Mouse (Mus musculus): Measurements from ENCODE around the gene Ccdc189. TPM values are rescaled to one million over a fixed set of nuclear protein-coding genes. Genes with fewer than 3 reads are reported as not detected.

The Ccdc189 gene
- polyA plus RNA-seq, 1 experiment = 2.2 TPM

DNA sequence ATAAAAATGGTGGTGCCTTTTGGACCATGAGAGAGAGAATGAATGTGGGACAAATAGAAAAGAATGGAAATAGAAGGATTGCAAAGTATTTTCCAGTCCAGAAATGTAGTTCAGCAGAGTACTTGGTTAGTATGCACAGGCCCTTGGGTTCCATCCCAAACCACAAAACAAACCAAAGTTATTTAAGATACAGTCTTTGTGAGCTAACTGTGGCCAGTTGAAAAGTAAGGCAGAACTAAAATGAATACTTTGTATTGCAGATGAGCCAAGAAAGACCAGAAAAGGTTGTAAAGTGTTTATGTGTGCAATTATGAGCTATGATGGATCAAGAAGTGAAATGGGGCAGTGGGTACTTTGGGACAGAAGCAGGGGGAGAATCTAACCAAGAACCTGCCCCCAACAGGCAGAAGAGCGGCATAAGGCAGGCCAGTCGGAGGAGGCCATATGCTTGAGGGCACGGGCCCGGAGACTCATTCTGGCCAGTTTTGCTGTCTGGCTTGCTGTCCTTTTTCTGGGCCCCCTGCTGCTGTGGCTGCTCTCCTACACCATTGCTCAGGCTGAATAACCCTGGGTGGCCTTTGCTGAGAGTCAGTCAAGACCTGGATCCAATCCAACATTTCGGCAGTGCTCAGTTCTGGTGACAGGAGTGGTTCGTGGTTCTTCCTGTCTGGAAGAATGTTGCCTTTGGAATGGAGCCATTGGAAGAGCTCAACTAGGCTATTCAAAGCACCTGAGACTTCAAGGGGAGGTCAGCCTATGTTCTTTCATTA lies 23.8 kb downstream of the Ccdc189 start:
- TF ChIP-seq CTCF (IDR thresholded peaks at IDR 0.05; ENCODE audit: extremely low read depth, insufficient read depth, insufficient read length, insufficient replicate concordance) (no peak), POLR2A (IDR thresholded peaks at IDR 0.05; ENCODE audit: low read depth, low read length) (no peak)
- 89% methylated on average over 6 of the region's 6 CpGs for WGBS
- no peak for DNase-seq (ENCODE audit: low read depth in 1 of 2, low spot score in 2 of 2)
- no peak overlapping the region for H3K27ac ChIP-seq (ENCODE audit: insufficient read depth, low read length)
- H3K36me3 ChIP-seq (ENCODE audit: control insufficient read depth, insufficient read depth, low read length) = peaks cover 26% of the 10 kb centered on the region
- no peaks in the 10 kb centered on the region for H3K4me1 ChIP-seq (ENCODE audit: control insufficient read depth, insufficient read depth, insufficient read length)
- no peaks in the 10 kb centered on the region for H3K27me3 ChIP-seq (ENCODE audit: control insufficient read depth, insufficient read depth, low read length)
- H3K4me3 ChIP-seq (ENCODE audit: extremely low read depth, insufficient read depth, insufficient read length) = no peak overlapping the region

DNA sequence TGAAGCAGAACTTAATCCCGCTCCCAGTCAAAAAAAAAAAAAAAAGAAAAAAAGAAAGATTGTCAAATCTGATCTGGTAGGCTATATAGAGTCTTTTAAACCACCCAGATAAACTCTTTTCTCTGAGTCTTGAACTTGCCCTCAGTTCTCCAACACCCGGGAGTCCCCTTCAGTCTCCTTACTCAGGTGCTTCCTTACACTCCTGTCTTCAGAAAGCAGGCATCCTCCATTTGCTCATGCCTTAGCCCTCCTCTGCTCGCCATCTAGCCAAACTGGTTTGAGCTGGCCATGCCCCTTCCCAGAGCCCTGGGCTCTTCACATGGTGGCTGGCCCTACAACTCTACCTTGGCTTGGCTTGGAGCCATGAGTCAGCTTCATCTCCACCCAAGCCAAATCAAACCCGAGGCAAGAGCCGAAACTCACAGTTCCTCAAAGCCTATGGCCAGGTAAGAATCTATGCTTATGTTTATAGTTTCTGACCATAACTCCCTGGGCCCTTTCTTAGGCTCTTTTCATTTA lies 27.0 kb downstream of the Ccdc189 start, which contains the start of gene Tmem265:
Gene Tmem265 (plus strand): TSS at position 51 of the 519 bp plus-strand sequence.
- H3K4me3 ChIP-seq (ENCODE audit: extremely low read depth, insufficient read depth, insufficient read length) = no peak within 1 kb of the TSS
- TF ChIP-seq CTCF (IDR thresholded peaks at IDR 0.05; ENCODE audit: extremely low read depth, insufficient read depth, insufficient read length, insufficient replicate concordance) = no peak
- TF ChIP-seq POLR2A (IDR thresholded peaks at IDR 0.05; ENCODE audit: low read depth, low read length) = no peak
- WGBS = 84% methylated on average over 5 of the region's 5 CpGs
- no peak for DNase-seq (ENCODE audit: low read depth in 1 of 2, low spot score in 2 of 2)
- H3K27ac ChIP-seq (ENCODE audit: insufficient read depth, low read length) = no peak within 1 kb of the TSS
- no peaks in the 10 kb centered on the region for H3K4me1 ChIP-seq (ENCODE audit: control insufficient read depth, insufficient read depth, insufficient read length)
- no peaks in the 10 kb centered on the region for H3K27me3 ChIP-seq (ENCODE audit: control insufficient read depth, insufficient read depth, low read length)
- peaks cover 44% of the 10 kb centered on the region for H3K36me3 ChIP-seq (ENCODE audit: control insufficient read depth, insufficient read depth, low read length)

DNA sequence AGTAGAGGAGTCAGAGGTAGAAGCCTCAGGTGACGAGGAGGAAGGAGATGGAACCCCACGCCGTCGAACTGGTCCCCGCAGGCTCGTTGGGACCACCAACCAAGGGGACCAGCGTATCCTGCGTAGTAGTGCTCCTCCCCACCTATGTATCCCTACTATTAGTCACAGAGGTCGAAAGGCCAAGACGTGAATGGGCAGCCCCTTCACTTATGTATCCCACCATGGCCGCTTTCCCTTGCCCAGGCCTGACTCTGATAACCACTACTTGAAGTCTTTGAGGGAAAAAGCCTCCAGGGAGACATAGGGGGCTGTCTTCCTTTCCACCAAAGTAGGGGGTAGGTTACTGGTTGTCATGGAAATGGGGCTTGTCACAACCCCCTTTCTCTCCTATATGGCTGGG lies 27.8 kb downstream of the Ccdc189 start:
- WGBS = 99% methylated on average over 11 of the region's 11 CpGs
- Histone ChIP-seq H3K27ac (ENCODE audit: insufficient read depth, low read length) (no peak overlapping the region), H3K4me1 (ENCODE audit: control insufficient read depth, insufficient read depth, insufficient read length) (no peaks in the 10 kb centered on the region), H3K4me3 (ENCODE audit: extremely low read depth, insufficient read depth, insufficient read length) (no peak overlapping the region), H3K27me3 (ENCODE audit: control insufficient read depth, insufficient read depth, low read length) (no peaks in the 10 kb centered on the region), H3K36me3 (ENCODE audit: control insufficient read depth, insufficient read depth, low read length) (peaks cover 49% of the 10 kb centered on the region)
- no peak for TF ChIP-seq POLR2A (IDR thresholded peaks at IDR 0.05; ENCODE audit: low read depth, low read length)
- TF ChIP-seq CTCF (IDR thresholded peaks at IDR 0.05; ENCODE audit: extremely low read depth, insufficient read depth, insufficient read length, insufficient replicate concordance) = no peak
- no peak for DNase-seq (ENCODE audit: low read depth in 1 of 2, low spot score in 2 of 2)

DNA sequence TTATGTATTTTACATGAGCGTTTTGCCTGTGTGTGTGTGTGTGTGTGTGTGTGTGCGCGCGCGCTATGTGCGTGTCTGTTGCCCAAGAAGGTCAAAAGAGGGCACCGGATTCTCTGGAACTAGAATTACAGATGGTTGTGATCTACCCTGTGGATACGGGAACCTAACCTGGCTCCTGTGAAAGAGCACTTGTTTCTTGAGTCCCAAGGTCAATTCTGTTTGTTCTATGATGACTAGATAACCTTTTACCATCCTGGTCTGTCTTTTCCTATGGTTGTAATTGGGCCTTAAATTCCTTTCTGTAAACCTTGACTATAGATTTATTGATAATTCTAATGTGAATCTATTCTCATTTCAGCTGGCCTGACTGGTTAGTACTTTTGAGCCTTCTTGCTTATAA lies 36.8 kb downstream of the Ccdc189 start:
- no peak for TF ChIP-seq POLR2A (IDR thresholded peaks at IDR 0.05; ENCODE audit: low read depth, low read length)

DNA sequence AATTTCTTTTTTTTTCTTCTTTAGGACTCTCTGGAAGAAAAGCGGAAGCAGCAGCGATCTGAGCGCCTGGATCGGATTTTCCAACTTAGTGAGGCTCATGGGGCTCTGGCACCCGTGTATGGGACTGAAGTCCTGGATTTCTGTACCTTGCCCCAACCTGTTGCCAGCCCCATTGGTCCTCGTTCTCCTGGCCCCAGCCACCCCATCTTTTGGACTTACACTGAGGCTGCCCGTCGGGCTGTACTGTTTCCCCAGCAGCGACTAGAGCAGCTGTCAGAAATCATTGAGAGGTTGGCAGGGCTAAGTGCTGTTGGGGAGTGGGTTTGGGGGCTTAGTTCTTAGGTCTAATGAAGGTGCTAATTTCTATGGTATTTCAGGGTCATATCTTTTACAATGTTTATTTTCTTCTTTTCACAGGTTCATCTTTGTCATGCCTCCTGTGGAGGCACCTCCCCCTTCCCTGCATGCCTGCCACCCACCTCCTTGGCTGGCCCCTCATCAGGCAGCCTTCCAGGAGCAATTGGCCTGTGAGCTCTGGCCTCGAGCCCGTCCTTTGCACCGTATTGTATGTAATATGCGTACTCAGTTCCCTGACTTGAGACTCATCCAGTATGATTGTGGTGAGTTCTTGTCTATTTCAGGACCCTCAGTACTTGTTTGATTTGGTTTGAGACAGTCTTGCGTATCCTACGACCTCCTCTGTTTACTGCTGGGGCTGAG lies 39.1 kb downstream of the Ccdc189 start:
- no peaks in the 10 kb centered on the region for H3K4me1 ChIP-seq (ENCODE audit: control insufficient read depth, insufficient read depth, insufficient read length)
- H3K27ac ChIP-seq (ENCODE audit: insufficient read depth, low read length) = no peak overlapping the region
- H3K36me3 ChIP-seq (ENCODE audit: control insufficient read depth, insufficient read depth, low read length) = peaks cover 46% of the 10 kb centered on the region
- 96% methylated on average over 15 of the region's 15 CpGs for WGBS
- no peak for DNase-seq (ENCODE audit: low read depth in 1 of 2, low spot score in 2 of 2)
- TF ChIP-seq CTCF (IDR thresholded peaks at IDR 0.05; ENCODE audit: extremely low read depth, insufficient read depth, insufficient read length, insufficient replicate concordance) = no peak
- no peak for TF ChIP-seq POLR2A (IDR thresholded peaks at IDR 0.05; ENCODE audit: low read depth, low read length)
- no peaks in the 10 kb centered on the region for H3K27me3 ChIP-seq (ENCODE audit: control insufficient read depth, insufficient read depth, low read length)
- H3K4me3 ChIP-seq (ENCODE audit: extremely low read depth, insufficient read depth, insufficient read length) = no peak overlapping the region

More for the DNA sequence above, 36.8 kb downstream of the Ccdc189 start:
- no peaks in the 10 kb centered on the region for H3K27me3 ChIP-seq (ENCODE audit: control insufficient read depth, insufficient read depth, low read length)
- H3K4me3 ChIP-seq (ENCODE audit: extremely low read depth, insufficient read depth, insufficient read length) = no peak overlapping the region
- peaks cover 48% of the 10 kb centered on the region for H3K36me3 ChIP-seq (ENCODE audit: control insufficient read depth, insufficient read depth, low read length)
- 98% methylated on average over 8 of the region's 8 CpGs for WGBS
- DNase-seq (ENCODE audit: low read depth in 1 of 2, low spot score in 2 of 2) = no peak
- H3K27ac ChIP-seq (ENCODE audit: insufficient read depth, low read length) = no peak overlapping the region
- no peaks in the 10 kb centered on the region for H3K4me1 ChIP-seq (ENCODE audit: control insufficient read depth, insufficient read depth, insufficient read length)

DNA sequence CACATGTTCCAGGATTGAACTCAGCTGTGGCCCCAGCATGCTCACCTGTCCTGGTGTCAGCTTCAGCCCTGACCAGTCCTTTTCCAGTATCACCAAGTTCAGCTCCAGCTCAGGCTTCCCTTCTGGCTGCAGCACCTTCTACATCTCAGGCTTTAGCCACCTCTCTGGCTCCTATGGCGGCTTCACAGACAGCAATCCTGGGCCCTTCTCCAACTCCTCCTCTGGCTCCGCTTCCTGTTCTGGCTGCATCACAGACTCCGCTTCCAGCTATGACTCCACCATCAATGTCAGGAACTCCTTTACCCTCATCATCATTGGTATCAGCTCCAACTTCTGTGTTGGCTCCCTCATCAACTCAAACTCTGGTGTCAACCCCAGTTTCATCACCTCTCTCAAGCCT lies 46.7 kb downstream of the Ccdc189 start:
- whole genome bisulfite sequencing = 89% methylated on average over 3 of the region's 3 CpGs
- H3K4me1 ChIP-seq (ENCODE audit: control insufficient read depth, insufficient read depth, insufficient read length) = no peaks in the 10 kb centered on the region
- no peak for DNase-seq (ENCODE audit: low read depth in 1 of 2, low spot score in 2 of 2)
- TF ChIP-seq POLR2A (IDR thresholded peaks at IDR 0.05; ENCODE audit: low read depth, low read length) = no peak
- TF ChIP-seq CTCF (IDR thresholded peaks at IDR 0.05; ENCODE audit: extremely low read depth, insufficient read depth, insufficient read length, insufficient replicate concordance) = no peak
- H3K27me3 ChIP-seq (ENCODE audit: control insufficient read depth, insufficient read depth, low read length) = no peaks in the 10 kb centered on the region
- H3K36me3 ChIP-seq (ENCODE audit: control insufficient read depth, insufficient read depth, low read length) = peaks cover 68% of the 10 kb centered on the region
- no peak overlapping the region for H3K27ac ChIP-seq (ENCODE audit: insufficient read depth, low read length)
- H3K4me3 ChIP-seq (ENCODE audit: extremely low read depth, insufficient read depth, insufficient read length) = no peak overlapping the region

Other genes starting within 250 kb of the Ccdc189 start
- 7.8 and 12.1 TPM in 2 replicates for gene Zfp768, start 243.0 kb downstream of the Ccdc189 start, polyA plus RNA-seq (2012; rRNA removed)
- 7.2 and 10.0 TPM in 2 replicates for gene Zfp747, start 212.5 kb downstream of the Ccdc189 start, polyA plus RNA-seq (2012; rRNA removed)
- gene 9130019O22Rik, start 201.4 kb downstream of the Ccdc189 start, polyA plus RNA-seq (2012; rRNA removed) = 3.2 and 3.7 TPM in 2 replicates
- gene E430018J23Rik, start 195.0 kb downstream of the Ccdc189 start, polyA plus RNA-seq (2012; rRNA removed) = 4.3 and 6.4 TPM in 2 replicates
- 6.1 TPM in 2 replicates for gene Zfp764, start 181.8 kb downstream of the Ccdc189 start, polyA plus RNA-seq (2012; rRNA removed)
- 24.9 and 35.9 TPM in 2 replicates for gene Zfp688, start 166.5 kb downstream of the Ccdc189 start, polyA plus RNA-seq (2012; rRNA removed)
- gene Zfp689, start 139.4 kb downstream of the Ccdc189 start, polyA plus RNA-seq (2012; rRNA removed) = 4.1 and 6.2 TPM in 2 replicates
- 76.5 and 84.4 TPM in 2 replicates for gene Prr14, start 129.0 kb downstream of the Ccdc189 start, polyA plus RNA-seq (2012; rRNA removed)
- 56.1 and 61.0 TPM in 2 replicates for gene Fbrs, start 109.4 kb downstream of the Ccdc189 start, polyA plus RNA-seq (2012; rRNA removed)
- 37.7 and 38.5 TPM in 2 replicates for gene Srcap, start 76.6 kb downstream of the Ccdc189 start, polyA plus RNA-seq (2012; rRNA removed)
- 12.0 and 14.6 TPM in 2 replicates for gene Gm42715, start 69.0 kb downstream of the Ccdc189 start, polyA plus RNA-seq (2012; rRNA removed)
- gene Tmem265, start 27.2 kb downstream of the Ccdc189 start, polyA plus RNA-seq (2012; rRNA removed) = 4.8 TPM in 2 replicates
- gene Phkg2, start 15.3 kb downstream of the Ccdc189 start, polyA plus RNA-seq (2012; rRNA removed) = 79.5 and 91.4 TPM in 2 replicates
- 25.8 and 29.3 TPM in 2 replicates for gene Rnf40, start 172 bp upstream of the Ccdc189 start, polyA plus RNA-seq (2012; rRNA removed)
- gene Zfp629, start 27.2 kb upstream of the Ccdc189 start, polyA plus RNA-seq (2012; rRNA removed) = 4.9 and 5.4 TPM in 2 replicates
- 17.7 and 26.1 TPM in 2 replicates for gene Bcl7c, start 120.3 kb upstream of the Ccdc189 start, polyA plus RNA-seq (2012; rRNA removed)
- 0.91 and 1.4 TPM in 2 replicates for gene Ctf1, start 124.1 kb upstream of the Ccdc189 start, polyA plus RNA-seq (2012; rRNA removed)
- gene Ctf2, start 143.6 kb upstream of the Ccdc189 start, polyA plus RNA-seq (2012; rRNA removed) = not detected in 2 replicates
- 17.4 and 23.6 TPM in 2 replicates for gene Fbxl19, start 155.9 kb upstream of the Ccdc189 start, polyA plus RNA-seq (2012; rRNA removed)
- gene Orai3, start 181.2 kb upstream of the Ccdc189 start, polyA plus RNA-seq (2012; rRNA removed) = 50.3 and 62.9 TPM in 2 replicates
- 13.9 and 14.9 TPM in 2 replicates for gene Setd1a, start 188.1 kb upstream of the Ccdc189 start, polyA plus RNA-seq (2012; rRNA removed)
- not detected in 2 replicates for gene Gm49388, start 197.0 kb upstream of the Ccdc189 start, polyA plus RNA-seq (2012; rRNA removed)
- 22.7 and 23.6 TPM in 2 replicates for gene Hsd3b7, start 212.0 kb upstream of the Ccdc189 start, polyA plus RNA-seq (2012; rRNA removed)
- gene Stx4a, start 235.7 kb upstream of the Ccdc189 start, polyA plus RNA-seq (2012; rRNA removed) = 54.7 and 66.5 TPM in 2 replicates
- 1.2 and 1.4 TPM in 2 replicates for gene Stx1b, start 236.0 kb upstream of the Ccdc189 start, polyA plus RNA-seq (2012; rRNA removed)